Mouse (Mus musculus): ENCODE measurements at regions not wholly inside any gene's neighbourhood (a gene's known extent, or its start where the extent isn't known, plus 50 kb on each side); places are given as distances from the start of the nearest gene placed in this dataset.

DNA sequence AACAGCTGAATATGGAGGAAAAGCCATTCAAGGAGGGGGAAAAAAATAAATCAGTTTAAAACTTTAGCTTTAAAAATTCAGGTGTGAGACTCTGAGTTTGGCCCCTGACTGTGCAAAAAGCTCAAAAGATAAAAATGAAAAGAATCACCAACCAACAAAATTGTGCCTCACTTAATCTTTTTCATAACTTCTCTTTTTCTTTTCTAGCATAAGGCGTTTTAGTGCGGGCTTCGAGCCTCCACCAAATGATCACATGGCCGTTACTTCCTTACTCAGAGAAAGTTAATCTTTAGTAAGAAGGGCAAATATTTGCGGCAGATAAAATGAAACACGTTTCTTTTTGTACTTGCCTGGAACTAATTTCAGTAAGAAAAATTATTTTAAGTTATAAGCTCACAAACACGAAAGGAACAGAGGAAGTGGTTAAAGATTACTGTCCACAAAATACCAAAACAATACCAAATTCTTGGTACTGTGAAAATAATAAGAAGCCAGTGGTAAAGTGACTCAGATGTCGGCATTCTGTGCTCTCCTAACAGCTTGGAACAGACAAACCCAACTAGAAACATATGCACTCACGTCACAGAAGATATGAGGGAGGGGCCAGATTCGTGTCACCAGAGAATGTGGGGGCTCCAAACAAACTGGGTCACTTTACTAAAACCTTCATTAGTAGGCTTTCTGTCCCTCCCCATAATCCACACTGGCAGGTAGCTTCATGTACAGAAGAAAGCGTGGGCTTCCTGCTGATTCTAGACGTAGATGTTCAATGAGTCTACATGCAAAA lies 101.1 kb upstream of the Cxadr start:
- TF ChIP-seq POLR2A (IDR thresholded peaks at IDR 0.05; ENCODE audit: borderline replicate concordance, extremely low read depth, low read depth, low read length) (no peak), CTCF (IDR thresholded peaks at IDR 0.05; ENCODE audit: insufficient read depth, low read length) (no peak)

Measured in lung, adult 2 months (tissue).